Mouse (Mus musculus) E14TG2a.4 (cell line): ENCODE results near the gene Slc9a3.
A peak's percentile ranks its signal among the peaks of the same experiment; 100 is the strongest.

ENCODE experiments used
- H3K27me3 ChIP-seq: 2 replicates; pipeline ENCODE4 v1.6.1; 2014; ENCODE audit warnings: low read length, control low read depth; ENCODE audit not compliant: insufficient read depth
- H3K36me3 ChIP-seq: 2 replicates; pipeline ENCODE4 v1.6.1; 2014; ENCODE audit warnings: low read length, control low read depth; ENCODE audit not compliant: insufficient read depth
- H3K4me1 ChIP-seq: replicated peaks from 2 replicates; pipeline ENCODE4 v1.6.1; 2014; ENCODE audit warnings: low read depth, low read length, control low read depth
- H3K4me3 ChIP-seq: replicated peaks from 2 replicates; pipeline ENCODE4 v1.5.1; 2014; ENCODE audit warnings: mild to moderate bottlenecking, low read length
- H3K9me3 ChIP-seq: 2 replicates; pipeline ENCODE4 v1.6.1; 2014; ENCODE audit warnings: low read length, control low read depth
- CTCF ChIP-seq: conservative IDR thresholded peaks from 2 replicates; pipeline ENCODE4 v1.5.1; 2014; ENCODE audit warnings: low read length
- NANOG ChIP-seq: IDR thresholded peaks from 2 replicates; pipeline ENCODE4 v1.6.1; 2014; ENCODE audit warnings: borderline replicate concordance, low read length, mixed read lengths
- POU5F1 ChIP-seq: IDR thresholded peaks from 2 replicates; pipeline ENCODE4 v1.6.1; 2014; ENCODE audit warnings: low read length, borderline replicate concordance

Slc9a3 gene

GRCm38 (mm10) chr13:74167492-74167891 lies 46.2 kb downstream of the Slc9a3 start:
- Histone ChIP-seq H3K36me3 (peaks cover 14% of the 10 kb centered on the region), H3K4me3 (no peak overlapping the region), H3K27me3 (peaks cover 47% of the 10 kb centered on the region), H3K4me1 (peaks cover 17% of the 10 kb centered on the region), H3K9me3 (no peaks in the 10 kb centered on the region)
- TF ChIP-seq CTCF (no peak), NANOG (no peak), POU5F1 (no peak)

DNA sequence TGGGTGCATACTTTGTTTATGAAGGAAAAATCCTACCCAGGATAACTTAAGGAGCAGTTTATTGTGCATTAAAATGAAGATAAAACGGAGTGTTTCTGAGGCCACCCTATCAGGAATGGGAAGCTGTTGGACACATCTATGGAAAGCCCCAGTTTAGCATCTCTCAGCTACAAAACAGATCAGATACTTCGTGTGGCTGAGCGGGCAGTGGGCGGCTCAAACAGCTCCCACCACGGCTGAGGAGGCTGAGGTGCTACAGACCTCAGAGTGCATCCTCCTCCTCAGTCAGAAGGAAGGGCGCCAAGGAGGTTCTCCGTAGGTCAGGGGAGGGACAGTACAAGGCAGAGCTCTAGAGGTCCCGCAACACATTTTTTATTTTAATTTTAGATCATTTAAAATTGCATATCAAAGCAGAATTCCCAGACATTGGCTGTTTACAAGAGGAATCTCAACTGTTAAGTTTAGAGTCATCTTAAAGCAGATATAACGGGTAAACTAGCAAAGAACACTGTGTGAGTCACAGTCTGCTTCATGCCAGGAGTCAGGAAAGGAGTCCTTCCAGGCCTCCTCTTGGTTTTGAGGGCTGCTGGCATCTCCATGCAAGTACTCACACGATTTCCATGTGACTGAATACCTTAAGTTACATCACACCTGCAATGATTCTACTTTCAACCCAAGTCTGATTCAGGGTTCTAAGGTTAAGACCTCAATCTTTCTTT lies 48.3 kb downstream of the Slc9a3 start:
- H3K4me1 ChIP-seq: peaks cover 17% of the 10 kb centered on the region
- H3K4me3 ChIP-seq: no peak overlapping the region
- peaks cover 33% of the 10 kb centered on the region for H3K36me3 ChIP-seq
- TF ChIP-seq NANOG (no peak), POU5F1 (no peak), CTCF (no peak)
- H3K27me3 ChIP-seq: peaks cover 41% of the 10 kb centered on the region
- H3K9me3 ChIP-seq: no peaks in the 10 kb centered on the region

GRCm38 (mm10) chr13:74172036-74172435 lies 50.8 kb downstream of the Slc9a3 start:
- no peak overlapping the region for H3K4me3 ChIP-seq
- H3K9me3 ChIP-seq: no peaks in the 10 kb centered on the region
- H3K4me1 ChIP-seq: peaks cover 5% of the 10 kb centered on the region

DNA sequence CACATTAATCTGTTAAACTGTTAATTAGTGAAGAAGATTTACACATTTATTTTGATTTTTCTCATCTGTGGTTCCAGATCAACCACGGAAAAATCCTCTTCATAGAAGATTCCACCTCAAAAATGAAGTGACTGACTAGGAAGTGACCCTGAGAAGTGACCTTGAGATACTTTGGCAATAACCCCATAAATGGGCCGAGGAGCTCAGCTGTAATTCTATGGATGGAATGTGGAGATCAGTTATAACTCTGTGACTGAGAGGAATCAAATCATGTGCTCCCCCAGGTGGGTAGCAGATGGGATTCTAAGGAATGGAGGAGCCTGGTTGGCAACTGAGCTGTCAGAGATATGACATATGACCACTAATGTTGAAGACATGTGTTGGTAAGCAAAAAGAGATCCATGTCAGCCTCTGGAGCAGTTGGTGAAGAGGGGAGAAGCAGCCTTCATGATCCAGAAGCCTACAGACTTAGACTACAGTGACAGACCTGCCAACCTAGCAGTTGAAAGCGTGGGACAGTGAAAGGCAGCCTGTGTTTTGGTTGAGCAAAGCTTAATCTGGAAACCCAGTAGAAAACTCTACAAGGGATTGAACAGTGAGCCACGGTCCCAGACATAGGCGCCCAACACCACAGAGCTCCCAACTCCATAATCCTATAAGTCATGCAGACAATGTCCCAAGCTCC lies 61.9 kb downstream of the Slc9a3 start:
- H3K9me3 ChIP-seq: no peaks in the 10 kb centered on the region
- H3K4me3 ChIP-seq: no peak overlapping the region
- H3K27me3 ChIP-seq: no peaks in the 10 kb centered on the region
- H3K36me3 ChIP-seq: peaks cover 51% of the 10 kb centered on the region
- no peak for TF ChIP-seq POU5F1
- no peak for TF ChIP-seq CTCF
- no peak for TF ChIP-seq NANOG
- H3K4me1 ChIP-seq: no peaks in the 10 kb centered on the region

More at GRCm38 (mm10) chr13:74172036-74172435, 50.8 kb downstream of the Slc9a3 start:
- Histone ChIP-seq H3K36me3 (peaks cover 46% of the 10 kb centered on the region), H3K27me3 (peaks cover 17% of the 10 kb centered on the region)
- TF ChIP-seq NANOG (no peak), CTCF (no peak), POU5F1 (no peak)

DNA sequence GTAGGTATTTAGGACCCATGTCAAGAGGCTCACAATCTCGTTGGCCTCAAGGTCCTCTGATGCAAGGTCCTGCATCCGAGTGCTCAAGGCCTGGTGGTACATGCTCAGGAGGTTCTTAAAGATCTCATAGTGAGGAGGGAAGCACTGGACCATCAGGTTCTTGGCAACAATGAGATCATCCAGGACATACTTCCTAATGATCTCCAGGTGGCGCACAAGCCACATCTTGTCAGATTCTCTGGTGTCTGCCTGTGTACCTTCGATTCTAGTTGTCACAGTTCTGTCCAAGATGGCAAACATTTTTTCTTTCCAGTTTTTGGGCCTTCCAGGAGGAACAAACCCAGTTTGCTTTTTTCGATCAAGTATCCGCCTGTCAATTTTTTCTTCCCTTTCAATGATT lies 71.4 kb downstream of the Slc9a3 start:
- no peaks in the 10 kb centered on the region for H3K27me3 ChIP-seq
- H3K4me3 ChIP-seq: no peak overlapping the region
- no peaks in the 10 kb centered on the region for H3K9me3 ChIP-seq
- peaks cover 52% of the 10 kb centered on the region for H3K36me3 ChIP-seq
- peaks cover 8% of the 10 kb centered on the region; the same call in 1 of the 2 replicates for H3K4me1 ChIP-seq
- no peak for TF ChIP-seq POU5F1
- TF ChIP-seq CTCF: peak; percentile 22
- no peak for TF ChIP-seq NANOG

GRCm38 (mm10) chr13:74196451-74196850 lies 75.2 kb downstream of the Slc9a3 start:
- Histone ChIP-seq H3K4me1 (peaks cover 8% of the 10 kb centered on the region; the same call in 1 of the 2 replicates), H3K27me3 (no peaks in the 10 kb centered on the region), H3K4me3 (no peak overlapping the region), H3K36me3 (peaks cover 33% of the 10 kb centered on the region), H3K9me3 (no peaks in the 10 kb centered on the region)
- TF ChIP-seq POU5F1 (no peak), CTCF (no peak), NANOG (no peak)

DNA sequence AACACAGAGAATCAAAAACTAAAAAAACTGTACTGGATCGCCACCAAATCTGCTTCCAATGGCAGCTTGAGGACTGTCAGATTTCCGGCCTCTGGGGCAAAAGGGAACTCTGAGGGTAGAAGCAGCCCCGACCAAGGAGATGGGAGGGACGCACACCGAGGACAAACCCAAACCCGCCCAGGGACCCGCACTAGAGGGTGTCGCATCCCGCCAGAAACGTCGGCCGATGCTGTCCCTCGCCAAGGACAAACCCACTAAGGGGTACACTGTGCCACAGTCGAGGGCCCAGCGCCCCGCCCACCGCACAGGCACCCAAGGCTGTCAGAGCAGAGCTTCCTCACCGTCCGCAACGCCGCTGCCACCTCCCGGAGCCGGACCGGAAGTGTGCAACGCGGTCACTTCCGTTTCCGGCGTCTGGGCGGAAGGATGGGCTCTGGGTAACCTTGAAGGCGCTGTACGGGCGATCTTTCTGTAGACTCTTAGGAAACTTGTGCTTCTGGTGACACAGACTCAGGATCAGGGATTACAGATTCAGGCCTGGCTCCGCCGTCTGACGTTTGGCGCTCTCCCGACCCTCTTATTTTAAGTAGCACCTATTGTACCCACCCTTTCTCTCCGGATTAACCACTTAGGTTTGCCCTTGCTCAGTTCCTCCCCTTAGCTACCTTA lies 87.2 kb downstream of the Slc9a3 start, which contains the start of gene Exoc3:
TSS of gene Exoc3 (minus strand) at position 416 of the 669 bp plus-strand sequence.
- no peaks in the 10 kb centered on the region for H3K9me3 ChIP-seq
- H3K4me3 ChIP-seq: peak within 1 kb of the TSS; percentile 88
- H3K4me1 ChIP-seq: peaks cover 16% of the 10 kb centered on the region
- TF ChIP-seq NANOG (no peak), CTCF (no peak), POU5F1 (no peak)
- H3K27me3 ChIP-seq: peaks cover 4% of the 10 kb centered on the region; the same call in 1 of the 2 replicates
- peaks cover 12% of the 10 kb centered on the region for H3K36me3 ChIP-seq

DNA sequence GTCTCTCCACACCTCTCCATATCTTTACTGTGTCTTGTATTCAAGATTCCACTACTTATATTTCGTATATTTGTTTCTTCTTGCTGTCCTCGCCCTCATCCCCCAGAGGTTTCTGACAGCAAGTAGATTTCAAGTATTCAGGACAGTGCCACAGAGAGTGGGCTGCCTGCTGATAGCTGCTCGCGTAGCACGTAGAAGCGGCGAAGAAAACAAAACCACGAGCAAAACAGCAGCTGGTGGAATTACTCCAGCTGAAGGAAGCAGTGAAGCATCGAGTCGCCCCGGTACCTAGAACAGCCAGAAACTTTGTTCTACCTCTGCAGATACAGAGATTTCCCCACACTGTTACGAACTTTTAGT lies 87.7 kb downstream of the Slc9a3 start:
- no peak for TF ChIP-seq NANOG
- TF ChIP-seq POU5F1: no peak
- peaks cover 16% of the 10 kb centered on the region for H3K4me1 ChIP-seq
- H3K9me3 ChIP-seq: no peaks in the 10 kb centered on the region
- H3K27me3 ChIP-seq: peaks cover 4% of the 10 kb centered on the region; the same call in 1 of the 2 replicates
- H3K36me3 ChIP-seq: peaks cover 8% of the 10 kb centered on the region
- H3K4me3 ChIP-seq: peak overlapping the region; percentile 88
